Mouse (Mus musculus): ENCODE measurements around the gene Nipal3.

DNA sequence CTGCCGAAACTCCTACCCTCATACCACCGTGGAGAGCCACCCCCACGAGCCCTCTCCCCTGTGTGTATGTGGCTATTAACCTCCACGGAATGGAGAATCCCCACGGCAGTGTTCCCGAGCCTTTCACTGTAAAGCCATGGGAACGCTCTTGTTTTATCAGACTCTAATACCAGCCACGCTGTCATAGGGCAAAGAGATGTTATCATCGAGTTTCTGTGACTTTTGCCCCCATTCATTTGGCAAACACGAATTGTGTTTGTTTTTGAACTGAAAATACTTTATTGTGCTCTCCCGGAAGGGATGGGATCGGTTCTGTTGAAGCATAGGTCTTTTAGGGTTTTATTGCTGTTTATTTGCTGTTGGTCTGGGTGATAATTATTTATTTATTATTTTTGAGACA lies 23.3 kb upstream of the Nipal3 start:
- no peak for TF ChIP-seq POLR2A (IDR thresholded peaks at IDR 0.05; ENCODE audit: extremely low read depth, insufficient read depth, low read length)
- TF ChIP-seq CTCF (IDR thresholded peaks at IDR 0.05; ENCODE audit: low read depth, low read length), result no peak
